ENCODE assay signal across 15 mouse cellular contexts in genomic region chr17:64241544-64242292, GRCm38 (mm10).
A peak's percentile ranks its signal among the peaks of the same experiment; 100 is the strongest.
DNase-seq lines count a peak whose midpoint lies in the region; ATAC-seq and TF ChIP-seq lines count a peak whose summit lies in the region.
"Had no signal": no experiment of that assay in that cellular context is flagged by ENCODE, and none has a peak within 500 bp of the region (broad histone marks: within the 10 kb centered on the region; RNA-seq: fewer than 3 reads in every experiment).

No protein-coding gene starts in this region.

- TF ChIP-seq CTCF in lung, postnatal 0 days (IDR thresholded peaks at IDR 0.05), result no peak

- H3K9me3 ChIP-seq in forebrain, embryonic 15.5 days, result no peaks in the 10 kb centered on the region
- H3K9me3 ChIP-seq in forebrain, embryonic 11.5 days (ENCODE audit: control insufficient read depth, low read length), result no peaks in the 10 kb centered on the region
- no peaks in the 10 kb centered on the region for H3K9me3 ChIP-seq in neural tube, embryonic 11.5 days (ENCODE audit: control insufficient read depth, low read length)
- H3K9me3 ChIP-seq in lung, postnatal 0 days (ENCODE audit: low read length), result no peaks in the 10 kb centered on the region
- H3K9me3 ChIP-seq: midbrain, embryonic 13.5 days had no signal

- no peak overlapping the region for H3K27ac ChIP-seq in forebrain, embryonic 15.5 days (replicated peaks)
- no peak overlapping the region for H3K27ac ChIP-seq in forebrain, embryonic 11.5 days (ENCODE audit: low read depth, low read length)
- no peak overlapping the region for H3K27ac ChIP-seq in neural tube, embryonic 11.5 days (ENCODE audit: low read depth, low read length)
- H3K27ac ChIP-seq in lung, postnatal 0 days (ENCODE audit: low read length), result peak overlapping the region; percentile 27
- H3K27ac ChIP-seq: left cerebral cortex, adult 2 months; midbrain, embryonic 13.5 days had no signal

- H3K4me3 ChIP-seq in forebrain, embryonic 15.5 days, result no peak overlapping the region
- H3K4me3 ChIP-seq in forebrain, embryonic 11.5 days (ENCODE audit: low read depth, low read length), result no peak overlapping the region
- H3K4me3 ChIP-seq in neural tube, embryonic 11.5 days (ENCODE audit: low read depth, low read length), result no peak overlapping the region
- H3K4me3 ChIP-seq in lung, postnatal 0 days (ENCODE audit: low read depth, low read length), result no peak overlapping the region
- H3K4me3 ChIP-seq: left cerebral cortex, adult 2 months; midbrain, embryonic 13.5 days had no signal

- 74% methylated on average over 11 of the region's 11 CpGs for WGBS in forebrain, embryonic 15.5 days
- 86% methylated on average over 11 of the region's 11 CpGs for WGBS in forebrain, embryonic 11.5 days
- 68% methylated on average over 11 of the region's 11 CpGs for WGBS in neural tube, embryonic 11.5 days
- 53% methylated on average over 11 of the region's 11 CpGs for WGBS in lung, postnatal 0 days

- peak; percentile 67; the same call in 1 of the 2 replicates for ATAC-seq in forebrain, embryonic 15.5 days (replicated peaks)
- ATAC-seq in forebrain, embryonic 11.5 days (replicated peaks; ENCODE audit: low FRiP score), result no peak
- no peak for ATAC-seq in neural tube, embryonic 11.5 days (ENCODE audit: insufficient read depth, low FRiP score, low TSS enrichment)
- peak; percentile 85 for ATAC-seq in lung, postnatal 0 days
- ATAC-seq: midbrain, embryonic 13.5 days; Patski had no signal

- no peaks in the 10 kb centered on the region for H3K27me3 ChIP-seq in forebrain, embryonic 15.5 days
- no peaks in the 10 kb centered on the region for H3K27me3 ChIP-seq in forebrain, embryonic 11.5 days (ENCODE audit: control insufficient read depth, insufficient read depth, low read length)
- H3K27me3 ChIP-seq in neural tube, embryonic 11.5 days (ENCODE audit: control insufficient read depth, insufficient read depth, low read length), result no peaks in the 10 kb centered on the region
- H3K27me3 ChIP-seq in lung, postnatal 0 days (replicated peaks; ENCODE audit: insufficient read depth, low read length), result no peaks in the 10 kb centered on the region
- H3K27me3 ChIP-seq: midbrain, embryonic 13.5 days; Patski had no signal

- TF ChIP-seq EP300 in lung, postnatal 0 days (IDR thresholded peaks at IDR 0.05), result peak; percentile 96

- 0 out of 2 replicates have a peak, but pooled peaks cover 5% of the 10 kb centered on the region for H3K4me1 ChIP-seq in forebrain, embryonic 15.5 days
- no peaks in the 10 kb centered on the region for H3K4me1 ChIP-seq in forebrain, embryonic 11.5 days (replicated peaks; ENCODE audit: control insufficient read depth, insufficient read depth, low read length)
- 0 out of 2 replicates have a peak, but pooled peaks cover 3% of the 10 kb centered on the region for H3K4me1 ChIP-seq in neural tube, embryonic 11.5 days (ENCODE audit: control insufficient read depth, insufficient read depth, low read length)
- no peaks in the 10 kb centered on the region for H3K4me1 ChIP-seq in lung, postnatal 0 days (ENCODE audit: insufficient read depth, low read depth, low read length)
- H3K4me1 ChIP-seq: midbrain, embryonic 13.5 days had no signal

- H3K36me3 ChIP-seq in forebrain, embryonic 15.5 days, result no peaks in the 10 kb centered on the region
- no peaks in the 10 kb centered on the region for H3K36me3 ChIP-seq in forebrain, embryonic 11.5 days (ENCODE audit: control insufficient read depth, insufficient read depth, low read length)
- H3K36me3 ChIP-seq in neural tube, embryonic 11.5 days (ENCODE audit: control insufficient read depth, insufficient read depth, low read length), result no peaks in the 10 kb centered on the region
- H3K36me3 ChIP-seq in lung, postnatal 0 days (ENCODE audit: insufficient read depth, low read length), result no peaks in the 10 kb centered on the region
- H3K36me3 ChIP-seq: midbrain, embryonic 13.5 days had no signal

- intact Hi-C loops in heart, postnatal 14 days (cut with DNase I), result no loop called here

- no peak overlapping the region for H3K4me2 ChIP-seq in forebrain, embryonic 15.5 days (replicated peaks)
- no peak overlapping the region for H3K4me2 ChIP-seq in forebrain, embryonic 11.5 days (ENCODE audit: low read depth, low read length, severe bottlenecking)
- no peak overlapping the region for H3K4me2 ChIP-seq in neural tube, embryonic 11.5 days (ENCODE audit: low read depth)
- H3K4me2 ChIP-seq in lung, postnatal 0 days (replicated peaks; ENCODE audit: low read depth, low read length), result no peak overlapping the region
- H3K4me2 ChIP-seq: midbrain, embryonic 13.5 days had no signal

- DNase-seq in forebrain, embryonic 11.5 days (ENCODE audit: low spot score), result no peak
- peak; percentile 7 for DNase-seq in neural tube, embryonic 11.5 days (ENCODE audit: low spot score)
- DNase-seq in neural tube, embryonic 10.5 days (ENCODE audit: extremely low spot score, low spot score), result no peak
- peak; percentile 84 for DNase-seq in lung, postnatal 0 days (ENCODE audit: low spot score)
- no peak for DNase-seq in heart, postnatal 14 days
- DNase-seq in adrenal gland, postnatal 25 days, result no peak
- no peak for DNase-seq in urinary bladder, adult 18-20 months (ENCODE audit: low spot score in 2 of 2)
- DNase-seq: adrenal gland, postnatal 36 days; cerebellum, adult 2 months; heart, postnatal 36 days; thymus, postnatal 25 days had no signal

- H3K9ac ChIP-seq in forebrain, embryonic 15.5 days (replicated peaks), result no peak overlapping the region
- no peak overlapping the region for H3K9ac ChIP-seq in forebrain, embryonic 11.5 days (ENCODE audit: low read length)
- no peak overlapping the region for H3K9ac ChIP-seq in neural tube, embryonic 11.5 days (ENCODE audit: low read length)
- H3K9ac ChIP-seq in lung, postnatal 0 days (replicated peaks; ENCODE audit: low read depth), result no peak overlapping the region
- H3K9ac ChIP-seq: midbrain, embryonic 13.5 days had no signal

Comparison
In these comparisons a context has a peak if more than half of its experiments do, and no peak if none do; other contexts are left out.
1. ATAC-seq: peak in forebrain, embryonic 15.5 days (single experiment) and lung, postnatal 0 days (single experiment); none in forebrain, embryonic 11.5 days (single experiment) and neural tube, embryonic 11.5 days (single experiment).
2. DNase-seq: peak in neural tube, embryonic 11.5 days (single experiment) and lung, postnatal 0 days (single experiment); none in forebrain, embryonic 11.5 days (single experiment), neural tube, embryonic 10.5 days (single experiment), heart, postnatal 14 days (0 of 2), adrenal gland, postnatal 25 days (single experiment) and urinary bladder, adult 18-20 months (0 of 2).